Mouse (Mus musculus) brain, embryonic 14.5 days (tissue): ENCODE data around the gene Shbg. TPM values are rescaled to one million over a fixed set of nuclear protein-coding genes. Genes with fewer than 3 reads are reported as not detected.
A peak's percentile ranks its signal among the peaks of the same experiment; 100 is the strongest.

Experiments
- DNase-seq: peaks from one replicate; pipeline ENCODE4 v3.0.0-alpha.2; 2011; ENCODE audit warnings: low read depth
- CTCF ChIP-seq: fragments of 200-500 bp; IDR thresholded peaks from 2 replicates; pipeline ENCODE4 v1.5.1; 2012; ENCODE audit warnings: inconsistent platforms, mild to moderate bottlenecking, moderate library complexity, borderline replicate concordance; ENCODE audit not compliant: insufficient read depth, insufficient read length; ENCODE audit errors: extremely low read depth
- POLR2A ChIP-seq: fragments of 200-500 bp; IDR thresholded peaks from 2 replicates; pipeline ENCODE4 v1.6.1; 2012; ENCODE audit warnings: mild to moderate bottlenecking, inconsistent platforms, borderline replicate concordance; ENCODE audit not compliant: poor library complexity, insufficient read depth, insufficient read length, severe bottlenecking; ENCODE audit errors: extremely low read depth
- polyA plus RNA-seq: library from polyadenylated mRNA; depleted of rRNA; stranded (reverse); fragments of >200 nt; gene quantifications from 2 replicates; pipeline ENCODE4 v1.2.3, GENCODE M21; 2012; rRNA removed

Gene Shbg
- polyA plus RNA-seq, 1 experiment: not detected

DNA sequence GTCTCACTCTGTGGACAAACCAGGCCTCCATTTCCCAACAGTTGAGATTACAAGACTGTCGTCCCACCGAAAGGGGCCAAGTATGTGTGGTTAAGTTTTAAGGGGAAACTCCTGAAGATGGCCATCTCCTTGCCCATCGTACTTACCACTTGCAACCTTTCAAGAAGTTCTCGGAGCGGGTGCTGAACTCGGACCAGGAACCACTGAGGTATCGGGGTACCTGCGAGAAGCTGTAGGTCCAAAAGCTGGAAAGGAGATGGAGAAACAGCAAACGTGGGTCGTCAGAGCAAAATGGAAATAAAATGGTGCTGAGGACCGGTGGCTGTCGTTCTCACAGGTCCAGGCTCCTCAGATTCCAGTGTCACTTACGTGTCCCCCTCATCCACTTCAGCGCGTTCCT is 39.4 kb downstream of the Shbg start:
- no peak for DNase-seq
- TF ChIP-seq POLR2A: no peak
- no peak for TF ChIP-seq CTCF

DNA sequence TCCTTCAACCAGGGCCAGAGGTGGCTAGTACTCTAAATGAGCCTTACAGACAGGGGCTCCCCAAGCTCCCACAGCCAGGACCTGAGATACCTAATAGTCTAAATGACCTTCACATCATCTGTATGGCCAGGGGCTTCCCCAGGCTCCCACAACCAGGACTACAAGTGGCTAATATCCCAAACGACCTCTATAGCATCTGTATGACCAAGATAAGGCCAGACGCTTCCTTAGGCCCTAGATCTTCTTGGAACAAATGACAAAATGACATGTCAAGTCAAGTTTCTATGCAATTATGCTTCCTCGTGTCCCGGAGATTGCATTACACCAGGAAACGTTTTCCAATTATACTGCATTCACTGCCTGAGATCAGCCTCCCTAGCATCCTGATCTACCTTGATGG is 41.4 kb downstream of the Shbg start:
- DNase-seq: no peak
- TF ChIP-seq POLR2A (no peak), CTCF (no peak)

DNA sequence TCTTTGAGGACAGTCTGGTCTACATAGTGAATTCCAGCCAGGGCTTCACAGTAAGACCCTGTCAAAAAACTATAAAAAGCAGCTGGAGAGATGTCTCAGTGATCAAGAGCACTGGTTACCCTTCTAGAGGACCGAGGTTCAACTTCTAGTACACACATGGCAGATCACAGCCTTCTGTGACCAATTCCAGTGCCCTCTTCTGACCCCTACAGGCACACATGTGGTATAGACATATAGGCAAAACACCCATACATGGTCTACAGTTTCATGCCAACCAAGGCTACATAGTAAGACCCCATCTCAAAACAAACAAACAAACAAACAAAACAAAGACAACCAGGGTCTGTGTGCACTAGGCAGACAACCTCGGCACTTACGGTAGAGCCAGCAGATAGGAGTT is 42.5 kb downstream of the Shbg start:
- peak; percentile 59; the same call in 1 of the 2 replicates for TF ChIP-seq CTCF
- no peak for TF ChIP-seq POLR2A
- peak; percentile 71 for DNase-seq

DNA sequence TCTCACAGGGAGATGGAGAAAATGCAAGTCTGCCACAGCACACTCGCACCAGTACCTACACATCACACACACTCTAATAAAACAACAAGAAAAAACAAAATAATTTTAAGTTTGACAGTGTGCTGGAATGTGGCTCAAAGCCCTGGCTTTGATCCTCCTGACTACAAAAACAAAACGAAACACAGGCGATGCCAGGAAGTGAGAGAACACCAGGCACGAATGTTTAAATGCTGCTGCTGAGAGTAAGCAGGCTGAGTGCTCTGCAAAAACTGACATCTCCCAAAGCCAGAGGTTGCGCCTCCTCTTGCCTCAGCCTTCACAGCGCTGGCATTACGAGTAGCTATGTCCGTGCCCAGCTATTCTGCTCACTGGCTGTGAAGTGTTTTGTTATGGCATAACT is 52.6 kb downstream of the Shbg start:
- DNase-seq: no peak
- TF ChIP-seq POLR2A: no peak
- no peak for TF ChIP-seq CTCF

Other genes starting within 250 kb of the Shbg start
- 321 and 358 TPM in 2 replicates for gene Chd3, start 248.5 kb downstream of the Shbg start, polyA plus RNA-seq
- gene Naa38, start 222.4 kb downstream of the Shbg start, polyA plus RNA-seq: 84.1 and 111 TPM in 2 replicates
- gene Cyb5d1, start 222.3 kb downstream of the Shbg start, polyA plus RNA-seq: 26.7 and 28.7 TPM in 2 replicates
- gene Tmem88, start 219.7 kb downstream of the Shbg start, polyA plus RNA-seq: 5.7 TPM in 2 replicates
- 12.4 and 38.7 TPM in 2 replicates for gene Kdm6b, start 204.2 kb downstream of the Shbg start, polyA plus RNA-seq
- gene Dnah2, start 68.8 kb downstream of the Shbg start, polyA plus RNA-seq: 4.7 and 5.2 TPM in 2 replicates
- gene Efnb3, start 57.7 kb downstream of the Shbg start, polyA plus RNA-seq: 187 and 206 TPM in 2 replicates
- 20.9 and 27.0 TPM in 2 replicates for gene Wrap53, start 37.6 kb downstream of the Shbg start, polyA plus RNA-seq
- 93.6 and 131 TPM in 2 replicates for gene Trp53, start 37.5 kb downstream of the Shbg start, polyA plus RNA-seq
- 44.3 and 74.7 TPM in 2 replicates for gene Atp1b2, start 12.0 kb downstream of the Shbg start, polyA plus RNA-seq
- gene Sat2, start 4.1 kb upstream of the Shbg start, polyA plus RNA-seq: 13.7 and 17.8 TPM in 2 replicates
- 129 and 151 TPM in 2 replicates for gene Fxr2, start 15.1 kb upstream of the Shbg start, polyA plus RNA-seq
- gene Sox15, start 37.4 kb upstream of the Shbg start, polyA plus RNA-seq: 0.42 TPM in 1 of 2 replicates, not detected in the other
- 133 and 185 TPM in 2 replicates for gene Mpdu1, start 44.7 kb upstream of the Shbg start, polyA plus RNA-seq
- 7.8 and 10.8 TPM in 2 replicates for gene Cd68, start 48.2 kb upstream of the Shbg start, polyA plus RNA-seq
- gene Eif4a1, start 54.5 kb upstream of the Shbg start, polyA plus RNA-seq: 894 and 1,040 TPM in 2 replicates
- 139 and 167 TPM in 2 replicates for gene Senp3, start 64.2 kb upstream of the Shbg start, polyA plus RNA-seq
- gene Tnfsf13, start 67.9 kb upstream of the Shbg start, polyA plus RNA-seq: 0.55 and 0.71 TPM in 2 replicates
- gene Tnfsf12, start 77.9 kb upstream of the Shbg start, polyA plus RNA-seq: 5.3 and 6.0 TPM in 2 replicates
- 0.77 and 1.2 TPM in 2 replicates for gene Tnfsfm13, start 78.2 kb upstream of the Shbg start, polyA plus RNA-seq
- gene Polr2a, start 140.7 kb upstream of the Shbg start, polyA plus RNA-seq: 35.8 and 71.0 TPM in 2 replicates
- 0.68 and 1.1 TPM in 2 replicates for gene Slc35g3, start 144.1 kb upstream of the Shbg start, polyA plus RNA-seq
- 10.0 and 12.1 TPM in 2 replicates for gene Zbtb4, start 148.0 kb upstream of the Shbg start, polyA plus RNA-seq
- 3.0 and 4.2 TPM in 2 replicates for gene Chrnb1, start 178.0 kb upstream of the Shbg start, polyA plus RNA-seq
- gene Fgf11, start 184.0 kb upstream of the Shbg start, polyA plus RNA-seq: 20.4 and 20.9 TPM in 2 replicates
- 0.30 and 0.36 TPM in 2 replicates for gene Tmem102, start 187.7 kb upstream of the Shbg start, polyA plus RNA-seq
- not detected in 2 replicates for gene Gm39566, start 197.4 kb upstream of the Shbg start, polyA plus RNA-seq
- gene Spem2, start 200.6 kb upstream of the Shbg start, polyA plus RNA-seq: not detected in 2 replicates
- 1.3 and 1.4 TPM in 2 replicates for gene Spem1, start 204.3 kb upstream of the Shbg start, polyA plus RNA-seq
- 123 and 183 TPM in 2 replicates for gene Nlgn2, start 219.9 kb upstream of the Shbg start, polyA plus RNA-seq
- gene Tmem256, start 220.6 kb upstream of the Shbg start, polyA plus RNA-seq: 167 and 271 TPM in 2 replicates
- 86.3 and 105 TPM in 2 replicates for gene Plscr3, start 228.5 kb upstream of the Shbg start, polyA plus RNA-seq
- 0.18 and 0.29 TPM in 2 replicates for gene Tnk1, start 240.8 kb upstream of the Shbg start, polyA plus RNA-seq